Mouse (Mus musculus): Measurements from ENCODE around the gene Gpr183. TPM values are rescaled to one million over a fixed set of nuclear protein-coding genes. Genes with fewer than 3 reads are reported as not detected.
A peak's percentile ranks its signal among the peaks of the same experiment; 100 is the strongest.

Gene Gpr183
- polyA plus RNA-seq, 2 experiments from 2014 or later, result 102 to 104 TPM

DNA sequence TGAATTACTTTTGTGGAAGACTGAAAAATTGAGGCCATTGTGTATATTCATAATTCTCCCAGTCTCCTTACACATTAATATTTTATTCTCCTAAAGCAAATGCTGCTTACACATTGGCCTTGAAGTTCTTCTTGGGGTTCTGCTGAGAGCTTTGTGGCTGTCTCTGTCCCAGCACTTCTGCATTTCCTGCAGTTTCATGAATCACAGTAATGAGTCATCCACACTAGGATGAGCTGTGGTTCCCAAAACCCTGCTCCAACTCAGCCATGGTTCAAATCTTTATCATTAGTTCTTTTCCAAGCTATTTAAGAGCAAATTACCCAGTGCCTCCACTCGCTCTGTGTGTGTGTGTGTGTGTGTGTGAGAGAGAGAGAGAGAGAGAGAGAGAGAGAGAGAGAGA is 22.3 kb upstream of the Gpr183 start:
- no peak for ATAC-seq

DNA sequence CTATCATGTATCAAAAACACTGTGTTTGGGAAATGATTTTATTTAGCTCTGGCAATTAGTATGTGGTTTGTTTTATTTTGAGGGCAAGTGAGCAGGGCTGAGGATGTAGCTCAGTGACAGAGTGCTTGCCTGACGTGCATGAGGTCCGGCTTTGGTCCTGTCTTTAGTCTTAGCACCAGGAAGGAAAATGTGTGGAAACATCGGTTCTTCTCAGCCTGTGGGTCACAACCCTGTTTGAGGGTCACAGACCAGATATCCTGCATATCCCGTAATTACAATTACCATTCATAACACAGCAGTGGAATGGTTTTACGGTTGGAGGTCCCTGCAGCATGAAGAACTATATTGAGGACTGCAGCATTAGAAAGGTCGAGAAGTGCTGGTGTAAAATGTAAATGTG is 21.0 kb upstream of the Gpr183 start:
- no peak for ATAC-seq

DNA sequence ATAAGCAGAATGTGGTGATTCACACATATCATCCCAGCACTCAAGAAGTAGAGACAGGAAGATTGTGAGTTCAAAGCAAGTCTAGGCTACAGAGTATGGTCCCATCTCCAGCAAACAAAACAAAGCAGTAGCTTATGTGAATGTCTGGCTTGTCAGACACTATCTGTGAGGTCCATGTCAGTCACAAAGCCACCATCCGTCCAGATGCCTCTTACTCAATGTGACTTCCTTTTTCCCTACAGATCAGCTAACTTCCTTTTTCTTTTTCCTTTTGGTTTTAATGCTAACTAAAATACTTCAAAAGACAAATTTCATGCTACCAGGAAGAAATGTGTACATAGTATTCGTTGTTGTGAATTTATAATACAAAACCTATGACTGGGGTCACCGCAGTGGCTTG is 20.5 kb upstream of the Gpr183 start:
- no peak for ATAC-seq

DNA sequence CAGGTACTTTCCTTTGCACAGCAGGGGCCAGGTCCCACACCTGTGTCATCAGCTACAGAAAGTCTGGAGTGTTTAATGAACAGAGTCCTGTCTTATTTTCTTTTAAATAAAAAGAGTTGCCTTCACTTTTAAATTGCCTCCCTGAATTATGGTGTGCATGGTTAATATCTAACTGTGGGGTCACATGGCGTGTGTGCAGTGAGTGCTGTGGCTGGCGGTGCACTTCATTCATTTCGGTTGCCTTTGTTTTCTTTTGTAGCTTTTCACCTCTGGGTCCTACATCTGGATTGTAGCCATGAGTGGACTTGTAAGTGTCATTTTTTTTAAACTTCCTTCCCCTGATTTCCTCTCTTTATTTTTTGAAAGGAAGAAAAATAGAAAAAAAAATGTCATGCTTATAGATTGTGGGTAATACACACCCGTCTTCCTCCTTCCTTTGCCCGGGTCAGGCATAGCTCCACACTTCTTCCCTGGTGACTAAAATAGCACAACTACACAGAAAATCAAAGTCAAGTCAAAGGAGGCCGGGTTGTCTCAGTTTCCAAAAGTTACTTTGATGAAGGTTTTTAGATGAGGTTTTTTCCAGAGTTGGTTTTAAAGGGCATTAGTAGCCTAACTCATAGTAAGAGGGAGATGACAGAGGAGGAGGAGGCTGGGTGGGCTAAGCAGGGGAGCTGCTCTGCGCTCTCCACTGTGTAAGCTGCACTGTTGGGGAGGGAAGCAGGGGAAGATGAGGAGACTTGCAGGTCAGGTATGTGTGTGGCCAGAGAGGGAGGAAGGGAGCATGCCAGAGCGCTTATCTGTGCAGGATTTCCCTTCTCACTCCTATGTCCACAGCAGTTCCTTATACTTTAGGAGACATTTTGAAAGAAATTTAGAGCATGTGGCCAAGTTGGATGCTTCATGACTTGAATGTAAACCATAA is 18.3 kb upstream of the Gpr183 start:
- ATAC-seq, result no peak

- no peak for ATAC-seq
Observed at GRCm38 (mm10) chr14:121981531-121981930, 16.5 kb upstream of the Gpr183 start.

GRCm38 (mm10) chr14:121973114-121973513 is 8.1 kb upstream of the Gpr183 start:
- ATAC-seq, result no peak

DNA sequence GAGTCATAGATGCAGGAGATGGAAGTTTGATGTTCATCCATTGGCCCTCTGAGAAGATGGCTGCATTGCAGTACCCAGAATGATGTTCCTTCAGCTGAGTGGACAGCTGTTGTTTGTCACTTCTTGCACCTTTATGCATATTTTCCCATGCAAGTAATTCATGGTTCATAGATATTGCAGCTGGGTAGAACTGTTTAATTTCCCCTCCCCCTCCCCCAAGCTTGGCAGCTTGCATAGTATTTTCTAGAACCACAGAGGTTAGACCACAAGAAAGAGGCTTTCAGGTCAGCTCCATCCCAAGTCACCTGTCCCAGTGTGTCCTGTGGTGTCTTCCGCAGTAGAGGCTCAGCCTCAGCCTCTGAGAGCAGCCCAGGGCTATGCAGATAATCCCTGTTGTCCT is 5.4 kb upstream of the Gpr183 start:
- ATAC-seq, result no peak

- no peak for ATAC-seq
Observed at GRCm38 (mm10) chr14:121967095-121967494, 2.1 kb upstream of the Gpr183 start.

DNA sequence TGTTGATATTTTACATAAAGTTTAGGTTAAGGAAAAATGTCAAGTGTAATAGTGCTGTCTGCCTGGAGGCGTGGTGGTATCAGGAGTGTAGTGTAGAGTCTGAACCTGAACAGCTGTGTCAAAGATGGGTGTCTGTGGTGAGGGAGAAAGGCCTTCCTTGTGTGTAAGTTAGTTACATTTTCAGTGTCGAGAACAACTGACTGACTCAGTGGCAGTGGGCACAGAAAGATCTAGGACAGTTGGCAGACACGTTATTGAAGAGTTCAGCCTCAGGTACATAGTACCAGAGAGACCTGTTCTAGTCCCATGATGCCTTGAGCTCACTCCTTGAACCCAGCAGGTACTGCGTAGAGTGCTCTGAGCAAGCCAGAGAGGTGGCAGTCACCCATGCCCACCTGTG is 466 bp upstream of the Gpr183 start:
- peak; percentile 6 for ATAC-seq

GRCm38 (mm10) chr14:121963942-121964335 is 1.1 kb downstream of the Gpr183 start:
- ATAC-seq, result no peak

- peak; percentile 22 for ATAC-seq
Observed at GRCm38 (mm10) chr14:121963251-121963941, 1.6 kb downstream of the Gpr183 start.

DNA sequence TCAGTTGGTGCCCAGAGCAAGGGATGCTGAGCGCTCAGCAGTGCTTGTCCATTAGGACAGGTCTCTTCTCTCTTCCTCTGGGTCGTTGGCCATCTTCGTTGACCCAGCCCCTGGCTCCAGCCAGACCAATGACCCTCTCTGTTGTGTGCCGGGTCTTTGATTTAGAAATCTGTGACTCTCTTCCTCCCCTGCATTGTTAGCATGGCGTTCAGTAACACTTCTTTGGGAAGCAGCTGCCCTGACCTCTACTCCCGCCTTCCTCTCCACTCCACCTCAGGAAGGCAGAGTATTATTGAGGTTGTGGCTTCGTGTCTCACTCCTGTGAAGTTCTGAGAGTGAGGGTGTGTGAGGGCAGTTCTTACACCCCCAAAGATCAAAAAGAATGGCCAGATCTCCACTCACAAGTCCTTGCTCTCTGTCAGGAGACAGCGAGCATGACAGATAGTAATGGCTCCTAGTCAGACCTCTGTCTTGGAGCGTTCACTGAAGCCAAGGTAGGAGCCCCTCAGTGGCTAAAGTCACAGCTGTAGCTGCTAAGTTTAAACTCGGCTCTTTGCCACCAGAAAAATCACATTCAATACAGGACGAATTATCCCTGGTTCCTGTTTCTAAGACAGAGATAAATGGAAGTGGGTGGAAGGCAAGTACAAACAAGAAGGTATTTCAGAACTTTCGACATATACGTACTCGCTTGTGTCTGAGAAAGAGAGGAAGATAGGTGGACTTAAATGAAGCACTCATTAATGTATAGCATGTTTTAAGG is 2.7 kb downstream of the Gpr183 start:
- ATAC-seq, result no peak

DNA sequence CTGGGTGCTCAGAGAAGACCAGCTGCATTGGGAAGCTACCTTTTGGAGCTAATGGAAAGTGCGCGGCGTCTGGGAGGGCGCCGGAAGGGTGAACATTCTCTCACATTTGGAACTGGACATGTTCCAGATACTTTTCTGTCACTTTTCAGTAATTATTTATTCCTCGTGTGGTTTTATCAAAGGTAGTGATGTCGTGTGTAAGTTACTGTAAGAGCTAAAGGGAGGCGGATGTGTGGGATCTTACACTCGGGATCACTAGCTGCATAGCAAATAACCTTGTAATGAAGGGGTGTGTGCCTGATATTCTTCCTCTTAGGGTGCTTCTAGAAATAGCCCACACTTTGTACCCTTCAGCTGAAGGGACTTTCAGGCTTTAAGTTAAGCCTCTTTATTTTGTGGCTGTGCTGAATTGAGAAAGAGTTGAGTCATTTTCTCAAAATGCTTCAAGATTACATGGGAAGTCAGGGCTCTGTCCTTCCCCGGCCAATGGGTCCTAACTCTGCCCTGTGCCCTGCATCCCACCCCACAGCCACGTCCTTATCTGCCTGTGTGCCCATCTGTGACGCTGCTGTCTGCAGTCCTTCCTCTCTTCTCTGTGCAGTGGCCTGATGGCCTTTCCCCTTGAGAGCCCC is 3.4 kb downstream of the Gpr183 start:
- peak; percentile 11 for ATAC-seq

GRCm38 (mm10) chr14:121960997-121961396 is 4.0 kb downstream of the Gpr183 start:
- no peak for ATAC-seq

DNA sequence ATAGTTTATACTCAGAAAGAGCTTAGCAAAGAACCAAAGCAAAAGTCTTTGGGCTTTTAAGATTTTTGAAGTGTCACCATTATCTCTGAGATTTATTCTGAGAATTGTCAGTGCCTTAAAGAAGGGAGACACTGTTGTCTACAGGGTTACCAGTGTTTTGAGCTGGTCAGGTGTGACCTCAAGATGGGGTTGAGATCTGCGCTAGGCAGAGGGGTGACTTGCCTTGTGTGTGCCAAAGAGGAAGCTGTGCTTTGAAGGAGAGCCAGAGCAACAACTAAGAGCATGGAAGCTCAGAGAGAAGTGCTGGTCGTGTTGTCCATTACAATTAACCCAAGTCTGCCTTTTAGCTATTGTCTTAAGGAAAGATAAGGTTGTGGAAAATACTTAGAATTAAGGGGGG is 4.5 kb downstream of the Gpr183 start:
- ATAC-seq, result no peak

DNA sequence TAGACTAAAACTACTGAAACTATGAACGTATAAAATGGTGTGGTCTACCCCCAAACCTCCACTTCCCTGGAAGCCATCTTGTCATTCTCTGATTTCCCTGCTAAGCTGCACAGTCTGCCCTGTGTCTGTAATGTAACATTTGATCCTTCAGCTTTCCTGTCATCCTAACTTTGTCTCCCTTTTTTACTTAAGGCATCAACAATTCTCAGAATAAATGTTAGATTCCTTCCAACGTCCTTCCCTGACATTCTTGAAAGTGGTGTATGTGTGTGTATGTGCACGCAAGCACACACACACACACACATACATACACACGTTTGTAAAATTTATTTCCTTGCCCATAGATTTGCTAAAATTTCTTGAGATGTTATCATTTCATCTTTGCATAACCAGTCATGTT is 5.0 kb downstream of the Gpr183 start:
- no peak for ATAC-seq

- no peak for ATAC-seq
Observed at GRCm38 (mm10) chr14:121959538-121959980, 5.4 kb downstream of the Gpr183 start.

- ATAC-seq, result no peak
Observed at GRCm38 (mm10) chr14:121958751-121959537, 6.1 kb downstream of the Gpr183 start.

- ATAC-seq, result no peak
Observed at GRCm38 (mm10) chr14:121958041-121958750, 6.8 kb downstream of the Gpr183 start.

DNA sequence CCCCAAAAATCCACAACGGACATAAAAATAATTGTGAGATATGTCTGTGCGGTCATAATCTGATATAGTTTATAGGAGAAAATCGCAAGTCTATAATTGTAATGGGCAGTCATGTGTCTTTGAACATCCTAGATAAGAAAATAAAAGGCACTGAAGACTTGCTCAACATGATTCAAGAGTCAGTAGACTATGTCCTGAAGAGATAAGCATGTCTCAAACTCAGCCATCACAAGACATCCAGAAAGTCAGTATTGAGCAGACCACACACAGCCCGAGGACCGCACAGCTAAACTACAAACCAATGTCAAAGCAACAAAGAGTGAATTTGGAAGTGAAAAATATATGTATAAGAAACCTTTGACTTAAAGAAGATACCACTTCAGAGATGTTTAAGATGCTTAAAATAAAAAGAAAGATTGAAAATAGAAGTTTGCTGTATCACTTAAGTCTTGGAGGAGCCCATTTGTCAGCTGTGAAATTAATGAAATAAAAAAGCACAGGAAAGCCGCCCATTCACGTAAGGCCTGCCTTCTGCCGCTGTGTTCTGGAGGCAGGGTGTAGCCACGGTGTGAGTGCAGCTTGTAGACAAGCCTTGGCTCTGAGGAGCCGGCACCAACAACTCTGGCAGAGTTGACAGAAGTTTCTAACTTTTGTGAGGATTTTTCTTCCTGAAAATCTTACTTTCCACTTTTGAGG is 7.7 kb downstream of the Gpr183 start:
- no peak for ATAC-seq
